Mouse (Mus musculus) adrenal gland, adult 8-10 months (tissue): ENCODE measurements around the gene Cemip. TPM values are rescaled to one million over a fixed set of nuclear protein-coding genes. Genes with fewer than 3 reads are reported as not detected.
A peak's percentile ranks its signal among the peaks of the same experiment; 100 is the strongest.

Experiments used
- DNase-seq: peaks from one replicate; pipeline ENCODE4 v3.0.0; 2022
- total RNA-seq, 4 experiments: library from RNA; stranded (reverse); gene quantifications; 2 replicates each; pipeline ENCODE4 v1.2.4; 2022

Gene Cemip
- total RNA-seq, 4 experiments from 2014 or later = 0.77 to 1.4 (median 1.0) TPM

GRCm38 (mm10) chr7:84090793-84091192 lies 4.5 kb upstream of the Cemip start:
- DNase-seq = no peak

- no peak for DNase-seq
Measured at GRCm38 (mm10) chr7:84089777-84090176, 3.5 kb upstream of the Cemip start.

- peak; percentile 38 for DNase-seq
Measured at GRCm38 (mm10) chr7:84088971-84089370, 2.7 kb upstream of the Cemip start.

- no peak for DNase-seq
Measured at GRCm38 (mm10) chr7:84088191-84088590, 1.9 kb upstream of the Cemip start.

- DNase-seq = peak; percentile 20
Measured at GRCm38 (mm10) chr7:84085049-84085945, 1.0 kb downstream of the Cemip start.

GRCm38 (mm10) chr7:84077257-84078013 lies 8.9 kb downstream of the Cemip start:
- DNase-seq = no peak

- DNase-seq = no peak
Measured at GRCm38 (mm10) chr7:84074266-84074665, 12.0 kb downstream of the Cemip start.

GRCm38 (mm10) chr7:84073856-84074255 lies 12.4 kb downstream of the Cemip start:
- DNase-seq = no peak

- DNase-seq = no peak
Measured at GRCm38 (mm10) chr7:84068931-84069330, 17.4 kb downstream of the Cemip start.

GRCm38 (mm10) chr7:84059799-84060198 lies 26.5 kb downstream of the Cemip start:
- no peak for DNase-seq

GRCm38 (mm10) chr7:84055961-84056629 lies 30.2 kb downstream of the Cemip start:
- no peak for DNase-seq

GRCm38 (mm10) chr7:84053856-84054255 lies 32.4 kb downstream of the Cemip start:
- no peak for DNase-seq

- DNase-seq = no peak
Measured at GRCm38 (mm10) chr7:84051423-84051822, 34.9 kb downstream of the Cemip start.

GRCm38 (mm10) chr7:84045546-84045945 lies 40.8 kb downstream of the Cemip start:
- DNase-seq = no peak

- DNase-seq = no peak
Measured at GRCm38 (mm10) chr7:84044581-84045290, 41.6 kb downstream of the Cemip start.

GRCm38 (mm10) chr7:84042726-84043125 lies 43.6 kb downstream of the Cemip start:
- DNase-seq = no peak

GRCm38 (mm10) chr7:84039856-84040522 lies 46.3 kb downstream of the Cemip start:
- no peak for DNase-seq

- no peak for DNase-seq
Measured at GRCm38 (mm10) chr7:84038642-84039041, 47.7 kb downstream of the Cemip start.

- no peak for DNase-seq
Measured at GRCm38 (mm10) chr7:84032831-84033230, 53.5 kb downstream of the Cemip start.

GRCm38 (mm10) chr7:84029120-84029771 lies 57.1 kb downstream of the Cemip start:
- DNase-seq = no peak

- DNase-seq = no peak
Measured at GRCm38 (mm10) chr7:84028368-84028767, 57.9 kb downstream of the Cemip start.
